Mouse (Mus musculus) erythroblast, adult 5-6 weeks (primary cell): ENCODE measurements around the gene Zc3h15. TPM values are rescaled to one million over a fixed set of nuclear protein-coding genes. Genes with fewer than 3 reads are reported as not detected.
"Not testable (repeated sequence)": the region's sequence is repeated elsewhere in the genome, so short reads cannot be mapped to it uniquely, and the experiment has no call there.

Source experiments
- ATAC-seq: replicated peaks from 2 replicates; pipeline ENCODE4 v1.8.0; 2016; ENCODE audit warnings: moderate number of reproducible peaks, mild to moderate bottlenecking, moderate TSS enrichment, inconsistent platforms; ENCODE audit not compliant: poor library complexity, low FRiP score, severe bottlenecking
- total RNA-seq, 2 experiments: library from RNA; stranded (forward) in 1 of 2; stranded (reverse) in 1 of 2; fragments of 150-400 nt in 1 of 2; fragments of 200-764, 138-1000 nt in 1 of 2; gene quantifications; 2 replicates each; pipeline versions ENCODE4 v1.2.3 to v1.2.4; 2015 to 2017; ENCODE audit warnings: low replicate concordance in 2 of 2

The Zc3h15 gene
- 54.6 and 65.2 TPM in 2 replicates for total RNA-seq (2015; ENCODE audit: low replicate concordance)
- total RNA-seq (2017; ENCODE audit: low replicate concordance) = 96.3 and 134 TPM in 2 replicates

DNA sequence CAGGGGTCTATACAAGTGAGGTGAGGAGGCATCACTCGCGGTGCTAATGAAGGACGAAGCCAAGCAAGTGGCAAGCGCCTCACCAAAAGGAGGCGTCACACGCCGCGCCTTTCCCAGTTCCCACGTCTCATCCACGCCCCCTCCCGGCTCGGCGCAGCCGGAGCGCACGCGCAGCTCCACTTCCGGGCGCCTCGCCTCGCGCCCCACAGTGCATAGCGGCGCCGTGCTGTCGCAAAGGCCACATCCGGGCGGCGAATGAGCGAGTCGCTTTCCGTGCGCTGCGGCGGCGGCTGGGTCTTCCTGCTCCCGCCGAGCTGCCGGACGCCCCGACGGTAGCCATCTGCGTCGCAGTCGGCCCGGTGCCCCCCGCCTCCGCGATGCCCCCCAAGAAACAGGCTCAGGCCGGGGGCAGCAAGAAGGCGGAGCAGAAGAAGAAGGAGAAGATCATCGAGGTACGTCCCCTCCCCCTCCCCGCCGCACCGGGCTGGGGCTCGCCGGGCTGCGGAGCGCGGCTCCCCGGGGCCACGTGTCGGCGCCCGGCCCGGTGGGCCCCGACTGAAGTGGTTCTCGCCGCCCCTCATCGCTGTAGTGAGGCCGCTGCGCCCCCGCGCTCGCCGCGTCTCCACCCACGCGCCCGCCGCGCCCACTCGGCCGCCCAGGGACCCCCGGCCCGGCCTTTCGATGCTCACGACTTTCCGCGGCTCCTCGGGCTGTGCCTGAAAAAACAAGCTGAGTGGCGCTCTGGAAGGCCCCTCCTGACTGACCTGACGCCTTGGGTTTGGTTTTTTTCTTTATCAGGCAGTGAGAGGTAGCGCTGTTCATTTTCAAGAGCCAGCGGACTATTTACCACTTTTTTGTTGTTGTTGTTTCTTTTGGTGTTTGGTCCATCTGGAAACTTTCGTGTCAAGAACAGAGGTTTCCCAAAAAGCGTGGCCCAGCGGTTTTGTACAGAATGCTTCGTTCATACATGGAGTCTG is at the start of gene Zc3h15:
TSS of gene Zc3h15 (plus strand) at position 160 of the 977 bp plus-strand sequence.
- peak; percentile 99 for ATAC-seq

DNA sequence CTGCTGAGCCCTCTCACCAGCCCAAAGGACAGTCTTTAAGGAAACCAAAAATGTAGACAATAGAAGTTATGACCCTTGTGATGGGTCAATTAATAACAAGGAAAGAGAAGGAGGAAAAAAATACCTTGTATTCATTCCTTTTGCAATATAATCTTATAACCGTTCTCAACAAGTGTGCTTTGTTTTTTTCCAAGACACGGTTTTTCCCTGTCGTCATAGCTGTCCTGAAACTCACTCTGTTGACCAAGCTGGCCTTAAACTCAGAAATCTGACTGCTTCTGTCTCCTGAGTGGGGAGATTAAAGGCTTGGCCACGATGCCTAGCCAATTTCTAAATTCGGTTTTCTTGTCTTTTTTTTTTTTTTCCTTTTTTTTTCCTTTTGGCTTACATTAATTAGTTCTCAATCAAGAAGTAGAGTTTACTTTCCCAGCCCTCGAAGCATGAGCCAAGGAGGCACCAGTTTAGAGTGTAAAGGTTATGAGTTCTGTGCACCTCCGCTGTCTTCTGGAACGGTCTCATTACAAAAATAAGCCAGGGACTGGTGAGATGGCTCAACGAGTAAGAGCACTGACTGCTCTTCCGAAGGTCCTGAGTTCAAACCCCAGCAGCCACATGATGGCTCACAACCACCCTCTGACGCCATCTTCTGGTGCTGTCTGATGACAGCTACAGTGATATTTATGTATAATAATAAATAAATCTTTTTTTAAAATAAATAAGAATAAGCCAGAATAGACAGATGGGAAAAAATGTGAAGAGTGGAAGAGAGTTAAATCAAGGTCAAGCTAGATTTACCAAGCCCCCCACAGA is 23.5 kb upstream of the Zc3h15 start:
- no peak for ATAC-seq

DNA sequence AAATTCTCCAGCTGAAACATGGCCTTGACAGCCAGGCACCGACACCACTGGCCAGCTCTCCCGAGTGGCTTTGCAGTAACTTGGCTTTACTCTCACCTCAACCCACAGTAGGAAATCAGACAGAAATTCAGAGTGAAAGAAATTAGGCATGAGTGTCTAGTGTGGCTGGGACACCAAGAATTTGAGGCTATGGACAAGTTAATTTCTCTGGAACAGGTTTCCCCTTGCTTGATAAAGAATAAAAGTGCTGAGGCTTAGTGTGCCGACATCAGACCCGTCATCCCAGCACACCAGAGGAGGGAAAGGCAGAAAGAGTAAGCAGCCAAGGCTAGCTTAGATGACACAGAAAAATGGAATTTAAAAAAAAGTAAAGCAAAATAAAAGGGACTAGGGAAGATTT is 22.7 kb upstream of the Zc3h15 start:
- ATAC-seq = no peak

DNA sequence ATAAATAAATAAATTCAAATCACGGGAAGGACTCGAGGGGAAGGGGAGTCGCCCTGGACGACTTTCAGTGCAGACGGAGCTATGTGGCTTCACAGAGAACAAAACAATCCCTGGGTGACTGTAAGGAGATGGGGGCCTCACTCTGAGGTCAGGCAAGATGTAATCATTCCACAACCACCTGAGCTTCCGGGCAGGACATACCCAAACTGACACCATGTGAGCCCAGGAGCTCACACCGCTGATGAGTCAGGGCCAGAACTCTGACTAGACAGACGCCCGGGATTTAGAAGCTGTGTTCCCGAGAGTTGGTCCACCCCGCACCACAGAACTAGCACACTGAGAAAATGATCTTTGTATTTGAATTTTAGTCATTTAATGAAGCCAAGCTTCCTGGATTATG is 21.4 kb upstream of the Zc3h15 start:
- no peak for ATAC-seq

DNA sequence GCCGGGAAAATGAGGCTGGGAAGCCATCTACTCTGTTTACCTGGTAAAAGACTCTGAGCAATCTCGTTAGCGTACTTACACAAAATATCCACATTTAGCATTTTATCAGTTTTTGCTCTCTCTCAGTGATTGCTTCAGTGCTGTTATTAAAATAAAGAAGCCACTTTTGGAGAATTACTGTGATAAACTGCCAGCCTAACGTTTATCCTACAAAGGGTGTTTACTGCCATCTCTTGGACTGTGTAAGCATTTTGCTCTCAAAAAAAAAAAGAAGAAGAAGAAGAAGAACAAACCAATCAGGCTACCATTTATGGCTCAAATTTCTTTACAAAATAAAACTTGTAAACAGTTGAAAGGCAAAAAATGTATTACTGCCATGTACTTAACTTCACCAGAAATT is 20.2 kb upstream of the Zc3h15 start:
- no peak for ATAC-seq

DNA sequence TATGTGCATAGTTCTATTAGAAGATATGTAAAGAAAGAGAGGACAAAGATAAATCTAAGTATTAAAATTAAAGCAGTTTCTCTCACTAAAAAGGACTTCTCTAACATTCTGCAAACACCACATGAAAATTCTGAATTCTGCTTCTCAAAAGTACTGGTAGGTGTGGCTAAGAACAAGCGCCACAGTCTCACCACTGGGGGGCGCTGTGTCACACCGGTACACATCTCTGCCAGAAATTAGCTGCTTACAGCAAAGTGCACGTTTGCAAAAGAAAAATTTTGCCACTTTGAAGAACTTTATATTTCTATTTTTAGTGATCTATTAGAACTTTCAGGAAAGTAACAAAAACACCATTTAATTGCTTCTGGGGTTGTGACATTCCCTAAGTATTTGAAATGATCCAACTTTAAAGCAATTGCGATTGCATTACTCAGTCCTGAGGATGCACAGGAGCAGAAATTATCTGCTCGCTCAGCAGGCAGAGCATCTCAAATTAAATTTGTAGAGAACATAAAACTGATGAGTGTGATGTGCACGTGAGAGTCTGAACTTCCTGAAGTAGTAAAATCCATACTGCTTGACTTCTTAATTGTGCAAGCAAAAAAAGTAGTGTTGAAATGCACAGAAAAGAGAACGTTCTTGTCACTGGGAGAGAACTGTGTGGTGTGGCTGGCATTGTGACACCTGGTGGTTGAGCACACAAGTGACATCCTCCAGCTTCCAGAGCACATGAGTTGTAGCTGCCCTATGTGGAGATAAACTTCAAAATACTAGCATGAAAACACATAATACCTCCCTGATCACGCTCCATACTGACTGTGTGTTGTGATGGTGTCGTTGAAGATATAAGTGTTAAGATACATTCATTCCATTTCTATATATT is 18.8 kb upstream of the Zc3h15 start:
- ATAC-seq = no peak; the same call in 1 of the 2 replicates

DNA sequence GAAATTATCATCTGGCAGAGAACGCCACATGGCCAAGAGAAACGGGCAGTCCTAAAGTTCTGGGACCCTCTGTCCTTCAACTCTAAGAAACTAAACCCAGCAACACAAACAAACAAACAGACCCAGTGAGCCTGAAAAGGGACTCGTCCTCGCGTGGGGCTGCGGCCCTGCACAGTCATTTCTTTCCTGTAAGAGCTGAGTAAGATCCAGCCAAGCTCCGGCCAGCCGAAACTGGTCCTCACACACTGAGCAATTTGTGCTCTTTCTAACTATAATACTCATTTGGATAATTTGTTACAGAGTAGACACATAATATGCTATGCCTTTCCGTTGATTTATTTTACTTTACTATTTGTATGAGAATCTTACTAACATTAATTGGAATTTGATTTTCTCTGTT is 17.4 kb upstream of the Zc3h15 start:
- ATAC-seq = no peak

DNA sequence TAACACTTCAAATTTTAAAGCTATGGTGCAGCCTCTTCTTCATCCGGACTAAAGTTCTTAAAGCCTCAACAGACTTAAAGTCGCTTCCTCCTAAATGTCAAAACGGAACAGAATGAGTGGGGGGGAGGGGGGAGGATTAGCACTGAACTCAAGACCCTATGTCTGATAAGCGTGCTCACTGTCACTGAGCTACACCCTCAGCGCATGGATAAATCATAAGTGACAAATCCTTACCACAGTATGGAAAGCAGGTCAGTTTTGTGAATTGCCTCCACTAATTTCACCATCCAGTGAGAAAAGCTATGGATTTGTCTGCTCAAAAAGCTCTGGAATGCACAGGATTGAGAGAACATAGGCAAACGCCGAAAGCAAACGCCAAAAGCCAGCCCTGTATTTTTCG is 16.7 kb upstream of the Zc3h15 start:
- no peak for ATAC-seq

DNA sequence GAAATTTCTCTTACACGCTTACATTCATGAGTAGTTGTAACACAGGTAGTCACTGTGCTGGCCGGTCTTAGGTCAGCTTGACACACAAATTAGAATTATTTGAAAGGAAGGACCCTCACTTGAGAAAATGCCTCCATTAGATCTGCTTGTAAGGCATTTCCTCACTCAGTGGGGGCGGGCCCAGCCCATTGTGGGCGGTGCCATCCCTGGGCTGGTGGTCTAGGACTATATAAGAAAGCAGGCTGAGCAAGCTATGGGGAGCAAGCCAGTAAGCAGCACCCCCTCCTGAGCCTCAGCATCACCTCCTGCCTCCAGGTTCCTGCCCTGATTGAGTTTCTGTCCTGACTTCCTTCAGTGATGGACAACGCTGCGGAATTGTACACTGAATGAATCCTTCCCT is 16.3 kb upstream of the Zc3h15 start:
- ATAC-seq = no peak

DNA sequence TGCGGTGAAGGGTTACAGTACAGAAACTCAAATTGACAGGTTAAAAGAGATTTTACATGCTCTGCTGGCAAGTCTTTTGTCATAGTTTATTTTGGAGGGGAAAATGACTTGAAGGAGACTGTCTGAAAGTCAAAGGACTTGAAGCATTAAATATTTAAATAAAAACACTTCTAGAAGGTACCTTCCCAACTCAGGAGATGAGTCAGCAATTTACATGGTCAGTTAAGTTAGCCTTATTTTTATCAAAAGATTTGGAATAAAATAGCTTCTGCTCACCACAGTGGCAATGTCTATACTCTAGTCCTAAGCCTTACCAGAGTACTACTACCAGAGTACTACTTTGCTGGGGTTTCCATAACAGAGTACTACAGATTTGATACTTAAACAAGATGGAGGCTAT is 2.2 kb upstream of the Zc3h15 start:
- ATAC-seq = no peak

DNA sequence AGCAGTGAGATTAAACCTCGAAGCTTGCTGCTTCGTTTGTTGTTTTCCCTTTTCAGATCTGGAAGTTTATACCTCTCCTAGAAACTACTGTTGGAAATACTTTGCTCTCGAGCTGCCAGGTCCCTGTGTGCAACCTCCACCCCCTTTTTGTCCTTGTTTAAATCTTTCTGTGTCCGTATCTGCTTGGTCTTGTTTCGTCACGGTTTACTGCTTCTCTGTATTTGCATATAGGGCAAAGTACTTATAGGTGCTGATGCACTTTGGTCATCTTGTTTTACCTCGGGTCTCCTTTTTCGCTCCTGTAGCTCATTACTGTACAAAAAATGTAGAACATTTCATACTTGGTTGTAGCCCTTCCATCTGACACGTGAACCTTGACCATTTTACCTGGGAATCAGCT is 4.7 kb downstream of the Zc3h15 start:
- ATAC-seq = no peak

DNA sequence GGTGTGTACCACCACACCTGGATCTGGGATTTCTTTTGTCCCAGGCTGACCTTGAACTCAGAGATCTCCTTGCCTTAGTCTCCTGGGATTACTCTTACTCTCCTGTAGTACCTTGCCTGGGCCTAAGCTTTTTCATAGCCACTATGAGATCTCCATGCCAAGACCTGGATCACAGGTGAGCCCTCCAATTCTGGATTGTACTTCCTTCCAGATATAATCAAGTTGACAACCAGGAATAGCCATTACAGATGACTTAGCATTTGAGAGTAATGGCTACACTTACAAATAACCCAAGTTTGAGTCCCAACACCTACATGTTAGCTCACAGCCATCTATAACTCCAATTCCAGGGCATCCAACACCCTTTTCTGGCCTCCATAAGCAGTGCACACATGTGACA is 8.4 kb downstream of the Zc3h15 start:
- no peak for ATAC-seq

DNA sequence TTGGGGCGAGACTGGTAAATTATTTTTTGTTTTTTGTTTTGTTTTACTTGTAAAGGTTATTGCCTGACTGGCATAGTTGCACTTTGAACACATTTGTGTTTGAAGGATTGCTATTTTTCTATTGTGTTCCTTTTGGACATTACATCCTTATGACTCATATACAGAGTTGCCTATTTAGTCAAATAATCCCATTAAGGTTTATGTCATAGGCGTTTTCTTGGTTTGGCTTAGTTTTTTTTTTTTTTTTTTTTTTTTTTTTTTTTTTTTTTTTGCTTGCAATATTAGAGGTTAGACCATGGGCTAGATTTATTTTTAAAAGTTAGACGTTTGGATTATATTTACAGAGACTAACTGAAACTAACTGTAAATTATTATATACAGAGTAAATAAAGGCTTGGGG is 15.0 kb downstream of the Zc3h15 start:
- no peak for ATAC-seq

DNA sequence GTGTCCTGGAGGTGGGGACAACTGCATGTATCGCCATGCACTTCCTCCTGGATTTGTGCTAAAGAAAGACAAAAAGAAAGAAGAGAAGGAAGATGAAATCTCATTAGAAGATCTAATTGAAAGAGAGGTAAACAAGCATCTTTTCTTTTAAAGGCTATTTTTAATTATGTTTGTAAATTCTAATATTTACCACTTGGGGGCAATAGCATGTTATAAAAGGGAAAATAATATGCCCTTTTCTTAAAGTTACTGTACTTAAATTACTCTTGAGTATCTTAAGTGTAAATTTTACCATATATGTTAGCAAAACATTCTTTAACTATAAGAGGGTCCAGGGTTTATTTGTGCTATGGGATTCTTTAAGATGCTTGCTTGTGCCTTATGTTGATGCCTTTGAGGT is 15.9 kb downstream of the Zc3h15 start:
- ATAC-seq = no peak

DNA sequence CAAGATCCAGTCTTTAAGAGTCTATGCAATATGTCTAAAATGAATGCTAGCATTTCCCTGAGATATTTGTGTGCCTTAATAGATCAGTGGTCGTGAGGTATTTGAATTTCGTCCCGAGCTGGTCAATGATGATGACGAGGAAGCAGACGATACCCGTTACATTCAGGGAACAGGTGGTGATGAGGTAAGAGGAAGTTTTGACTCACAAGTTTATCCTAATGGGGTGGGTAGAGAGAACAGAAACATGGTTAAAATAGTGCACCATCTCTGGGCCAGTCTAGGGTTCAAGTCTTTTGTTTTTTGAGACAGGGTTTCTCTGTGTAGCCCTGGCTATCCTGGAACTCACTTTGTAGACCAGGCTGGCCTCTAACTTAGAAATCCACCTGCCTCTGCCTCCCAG is 17.1 kb downstream of the Zc3h15 start:
- ATAC-seq = no peak

DNA sequence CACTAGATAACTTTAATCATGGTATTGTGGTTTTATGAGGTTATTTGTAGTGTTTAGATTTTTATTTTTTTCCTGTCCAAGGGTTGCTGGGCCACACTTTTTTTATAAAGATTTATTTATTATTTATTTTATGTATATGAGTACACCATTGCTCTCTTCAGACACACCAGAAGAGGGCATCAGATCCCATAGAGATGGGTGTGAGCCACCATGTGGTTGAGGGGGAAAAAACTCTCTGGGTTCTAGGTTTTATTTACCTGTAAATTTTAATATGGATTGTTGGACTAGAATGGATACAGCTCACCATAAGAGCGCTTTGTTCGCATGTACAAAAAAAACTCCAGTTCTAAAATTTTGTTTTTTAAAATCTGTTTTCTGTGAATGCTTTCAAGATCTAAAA is 20.8 kb downstream of the Zc3h15 start:
- not testable (repeated sequence) for ATAC-seq

DNA sequence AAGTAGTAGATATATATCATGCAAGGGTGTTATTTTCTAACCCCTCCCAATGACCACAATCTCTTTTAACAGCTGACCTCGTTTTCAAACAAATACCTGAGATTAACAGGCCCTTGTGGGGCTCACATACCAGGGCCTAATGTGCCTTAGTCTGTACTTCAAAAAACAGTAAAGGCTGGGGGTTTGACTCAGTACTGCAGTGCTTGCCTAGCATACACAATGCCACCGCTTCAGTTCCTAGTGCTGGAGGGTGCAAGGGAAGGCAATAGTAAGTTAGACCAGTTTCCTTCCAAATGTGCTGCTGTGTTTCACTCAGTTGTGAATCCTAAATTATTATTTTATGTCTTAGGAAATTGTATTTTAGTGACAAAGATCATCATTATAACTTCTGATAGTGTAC is 23.2 kb downstream of the Zc3h15 start:
- ATAC-seq = no peak

DNA sequence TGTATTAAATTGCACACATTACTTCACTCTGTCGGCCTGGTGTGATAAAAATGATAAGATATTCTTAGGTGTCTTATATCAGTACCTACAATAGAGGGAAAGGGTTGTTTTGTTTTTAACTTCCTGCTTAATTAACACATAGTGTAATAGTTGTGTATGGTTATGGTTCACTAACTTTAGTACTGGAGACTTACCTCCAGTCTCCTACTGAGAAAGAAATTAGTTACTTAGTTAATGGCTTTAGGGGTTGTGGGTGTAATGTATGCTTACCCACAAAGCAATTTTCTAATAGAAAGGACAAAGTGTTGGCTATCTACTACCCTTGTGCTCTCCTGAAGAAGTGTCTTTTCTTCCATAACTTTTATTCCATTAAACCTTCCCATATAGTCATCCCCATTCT is 23.8 kb downstream of the Zc3h15 start:
- ATAC-seq = no peak

DNA sequence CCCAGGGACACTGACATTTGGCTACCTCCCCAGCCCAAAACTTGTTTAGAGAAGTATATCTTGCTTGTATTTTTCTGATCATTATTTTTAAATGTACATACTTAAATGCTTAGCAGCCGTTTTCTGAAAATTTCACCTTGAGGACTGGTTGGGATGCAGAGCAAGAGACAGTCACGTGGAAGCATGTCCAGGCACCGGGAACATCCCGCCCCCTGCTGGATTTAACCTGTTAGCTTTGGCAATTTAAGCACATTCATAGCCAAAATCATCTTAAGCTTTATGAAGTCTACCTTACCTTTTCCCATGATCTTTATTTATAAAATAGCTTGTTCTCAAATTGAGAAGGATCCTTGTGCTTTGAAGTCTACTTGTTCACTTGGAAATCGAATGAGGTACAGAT is 25.8 kb downstream of the Zc3h15 start:
- no peak for ATAC-seq

DNA sequence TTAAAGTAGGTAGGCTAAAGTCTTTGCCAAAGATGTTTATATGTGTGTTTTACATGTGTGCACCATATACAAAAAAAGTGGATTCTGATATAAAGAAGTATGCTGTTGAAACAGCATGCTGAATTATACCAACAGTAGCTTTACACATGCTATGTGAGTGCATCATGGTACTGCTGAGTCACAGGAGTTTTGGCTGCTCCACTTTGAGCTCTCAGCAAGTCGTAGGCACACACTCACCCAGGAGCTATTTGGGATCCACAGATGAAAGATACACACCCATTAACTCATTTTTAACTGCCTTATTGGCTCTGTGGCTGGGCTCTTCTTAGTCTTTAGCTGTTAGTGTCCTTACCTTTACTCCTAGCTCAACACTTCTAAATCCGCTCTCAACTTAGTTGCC is 27.6 kb downstream of the Zc3h15 start:
- no peak for ATAC-seq
